Mouse (Mus musculus): Measurements from ENCODE around the gene Sgsh.

DNA sequence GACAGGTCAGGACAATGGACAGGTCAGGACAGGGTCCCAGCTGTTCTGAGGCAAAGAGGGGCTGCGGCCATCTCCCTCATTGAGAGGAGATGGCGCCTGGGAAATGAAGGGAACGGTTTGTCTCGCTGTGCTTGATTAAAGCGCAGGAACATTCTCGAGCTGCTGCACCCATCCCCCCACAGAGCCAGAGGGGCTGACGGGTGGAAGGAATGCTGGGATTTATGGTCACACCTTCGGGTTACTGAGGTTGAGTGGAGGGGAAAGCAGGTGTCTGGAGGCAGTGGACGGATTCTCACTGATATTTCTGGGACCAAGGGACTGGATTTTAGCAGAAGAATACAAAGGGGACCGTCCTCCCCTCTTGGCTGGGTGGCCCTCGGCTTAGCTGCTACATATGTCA is 47.4 kb downstream of the Sgsh start:
- TF ChIP-seq MAX (IDR thresholded peaks at IDR 0.05; ENCODE audit: low read depth): no peak
- TF ChIP-seq TCF12 (IDR thresholded peaks at IDR 0.05; ENCODE audit: insufficient read depth, poor library complexity, severe bottlenecking): no peak
- TF ChIP-seq USF1 (IDR thresholded peaks at IDR 0.05; ENCODE audit: low read depth): no peak
- no peak for TF ChIP-seq POLR2AphosphoS2 (IDR thresholded peaks at IDR 0.05; ENCODE audit: insufficient read length, low read depth)

All from myocyte (in vitro differentiated cells).